Mouse (Mus musculus) CH12.LX (cell line): ENCODE data around the gene Smug1. TPM values are rescaled to one million over a fixed set of nuclear protein-coding genes. Genes with fewer than 3 reads are reported as not detected.

ENCODE experiments used
- DNase-seq: peaks from one replicate; pipeline ENCODE4 v3.0.0-alpha.2; 2013; ENCODE audit errors: extremely low read depth
- H3K27ac ChIP-seq: 2 replicates; pipeline ENCODE4 v1.5.1; 2012; ENCODE audit warnings: low read depth, mild to moderate bottlenecking, control low read depth, moderate library complexity; ENCODE audit not compliant: insufficient read depth
- H3K27me3 ChIP-seq: replicated peaks from 2 replicates; pipeline ENCODE3; 2012; ENCODE audit warnings: inconsistent platforms
- H3K36me3 ChIP-seq, 2 experiments: replicated peaks in 1 of 2; 2 replicates each; pipeline versions ENCODE3 to v1.6.1; 2012; ENCODE audit warnings: inconsistent platforms in 1 of 2, low read length in 1 of 2, mild to moderate bottlenecking in 1 of 2, mixed read lengths in 1 of 2, moderate library complexity in 1 of 2; ENCODE audit not compliant: control insufficient read depth in 1 of 2, insufficient read depth in 1 of 2
- H3K4me1 ChIP-seq, 2 experiments: 2 replicates each; pipeline ENCODE4 v1.6.1; 2012; ENCODE audit warnings: inconsistent platforms in 1 of 2, moderate library complexity in 1 of 2; ENCODE audit not compliant: insufficient read depth in 2 of 2, control insufficient read depth in 1 of 2
- H3K4me2 ChIP-seq: 2 replicates; pipeline ENCODE4 v1.6.1; 2012; ENCODE audit warnings: low read depth, mild to moderate bottlenecking, control low read depth; ENCODE audit not compliant: poor library complexity, insufficient read depth, severe bottlenecking
- H3K4me3 ChIP-seq, 3 experiments: fragments of 150-350 bp in 1 of 3; sonication (generic) in 1 of 3; replicated peaks in 1 of 3; 2 replicates each; pipeline versions ENCODE3 to v1.5.1; 2011 to 2012; ENCODE audit warnings: low read depth in 2 of 3, low read length in 2 of 3, mild to moderate bottlenecking in 2 of 3, moderate library complexity in 2 of 3, control low read depth in 1 of 3, improper control_type of control experiment in 1 of 3, inconsistent platforms in 1 of 3, mixed read lengths in 1 of 3; ENCODE audit not compliant: poor library complexity in 1 of 3
- H3K79me2 ChIP-seq: replicated peaks from 2 replicates; pipeline ENCODE4 v1.6.1; 2012; ENCODE audit warnings: mild to moderate bottlenecking, moderate library complexity; ENCODE audit not compliant: control insufficient read depth, poor library complexity, insufficient read depth, severe bottlenecking; ENCODE audit errors: extremely low read depth
- H3K9ac ChIP-seq: 2 replicates; pipeline ENCODE4 v1.6.1; 2012; ENCODE audit warnings: low read depth, mild to moderate bottlenecking, control low read depth, moderate library complexity; ENCODE audit not compliant: insufficient read depth
- H3K9me3 ChIP-seq: replicated peaks from 2 replicates; pipeline ENCODE3; 2012; ENCODE audit warnings: low read length, inconsistent platforms, mixed read lengths
- BHLHE40 ChIP-seq: IDR thresholded peaks from 2 replicates; pipeline ENCODE4 v1.6.1; 2011; ENCODE audit warnings: mild to moderate bottlenecking, low read depth, low read length, improper control_type of control experiment
- CHD2 ChIP-seq: IDR thresholded peaks from 2 replicates; pipeline ENCODE4 v1.6.1; 2011; ENCODE audit warnings: low read length, improper control_type of control experiment
- CTCF ChIP-seq, 2 experiments: IDR thresholded peaks in 1 of 2; conservative IDR thresholded peaks in 1 of 2; 2 replicates each; pipeline ENCODE4 v1.5.1; 2011 to 2012; ENCODE audit warnings: low read depth in 2 of 2, low read length in 2 of 2, improper control_type of control experiment in 1 of 2, inconsistent platforms in 1 of 2, mild to moderate bottlenecking in 1 of 2, moderate library complexity in 1 of 2
- JUN ChIP-seq: IDR thresholded peaks from 2 replicates; pipeline ENCODE4 v1.6.1; 2011; ENCODE audit warnings: low read depth, mild to moderate bottlenecking, low read length, improper control_type of control experiment, moderate library complexity; ENCODE audit not compliant: insufficient read depth
- KAT2A ChIP-seq: IDR thresholded peaks from 2 replicates; pipeline ENCODE4 v1.6.1; 2012; ENCODE audit warnings: low read length, improper control_type of control experiment, inconsistent platforms; ENCODE audit not compliant: insufficient replicate concordance
- MAX ChIP-seq: IDR thresholded peaks from 2 replicates; pipeline ENCODE4 v1.6.1; 2011; ENCODE audit warnings: low read length, improper control_type of control experiment
- NRF1 ChIP-seq: IDR thresholded peaks from 2 replicates; pipeline ENCODE4 v1.6.1; 2014; ENCODE audit warnings: low read depth, mild to moderate bottlenecking, inconsistent platforms, low read length, improper control_type of control experiment, moderate library complexity
- POLR2A ChIP-seq: IDR thresholded peaks from 2 replicates; pipeline ENCODE4 v1.6.1; 2011; ENCODE audit warnings: low read depth, mild to moderate bottlenecking, improper control_type of control experiment, low read length
- POLR2AphosphoS2 ChIP-seq: IDR thresholded peaks from 2 replicates; pipeline ENCODE4 v1.6.1; 2011; ENCODE audit warnings: low read depth, low read length, improper control_type of control experiment
- RAD21 ChIP-seq: IDR thresholded peaks from 2 replicates; pipeline ENCODE4 v1.6.1; 2011; ENCODE audit warnings: low read depth, mild to moderate bottlenecking, low read length, improper control_type of control experiment, moderate library complexity
- RCOR1 ChIP-seq: conservative IDR thresholded peaks from 2 replicates; pipeline ENCODE4 v1.6.1; 2012; ENCODE audit warnings: low read depth, mild to moderate bottlenecking, inconsistent platforms, low read length, improper control_type of control experiment
- SMC3 ChIP-seq: IDR thresholded peaks from 2 replicates; pipeline ENCODE4 v1.6.1; 2011; ENCODE audit warnings: low read depth, low read length, improper control_type of control experiment
- TBP ChIP-seq: conservative IDR thresholded peaks from 2 replicates; pipeline ENCODE4 v1.6.1; 2011; ENCODE audit warnings: low read depth, low read length, improper control_type of control experiment
- TCF12 ChIP-seq: IDR thresholded peaks from 2 replicates; pipeline ENCODE4 v1.6.1; 2014; ENCODE audit warnings: low read depth, mild to moderate bottlenecking, inconsistent platforms, low read length, improper control_type of control experiment
- USF2 ChIP-seq: conservative IDR thresholded peaks from 2 replicates; pipeline ENCODE4 v1.6.1; 2011; ENCODE audit warnings: low read depth, low read length, improper control_type of control experiment
- ZC3H11A ChIP-seq: IDR thresholded peaks from 2 replicates; pipeline ENCODE4 v1.6.1; 2012; ENCODE audit warnings: low read depth, mild to moderate bottlenecking, inconsistent platforms, low read length, improper control_type of control experiment
- dilution Hi-C: fragments of 300-500 bp; cut with MboI; formaldehyde crosslinking; loops from 2 replicates; pipeline ENCODE4 v1.14.3; 2020; ENCODE audit warnings: low sequenced_read_pairs; ENCODE audit not compliant: extremely low pct_unique_long_range_greater_than_20kb, extremely low pct_ligation_motif_present
- in situ Hi-C: fragments of 300-500 bp; cut with MboI; formaldehyde crosslinking; loops from 3 replicates; pipeline ENCODE4 v1.14.3; 2019; ENCODE audit warnings: low sequenced_read_pairs, low pct_ligation_motif_present, low pct_unique_long_range_greater_than_20kb, mixed read lengths
- polyA plus RNA-seq: library from polyadenylated mRNA; unstranded; fragments of >175 nt; gene quantifications from 2 replicates; pipeline ENCODE4 v1.2.1, GENCODE M21; 2012; ENCODE audit warnings: low read depth; ENCODE audit not compliant: insufficient read length
- total RNA-seq, 2 experiments: library from RNA; depleted of rRNA; stranded (reverse); fragments of 300-350 nt in 1 of 2; fragments of >200 nt in 1 of 2; gene quantifications; 2 replicates each; pipeline ENCODE4 v1.2.3; 2012 to 2014

Gene Smug1
- total and polyA plus RNA-seq, 3 experiments, result 6.1 to 9.8 (median 7.8) TPM

GRCm38 (mm10) chr15:103173251-103173650, 6.4 kb upstream of the Smug1 start:
- no peak for DNase-seq
- in situ Hi-C loops, result loop anchor here (5.0 to 25.0 kb wide), 3 partner anchors 158 to 436 kb away; partner anchors contain the start of gene Hoxc4
- dilution Hi-C loops, result loop anchor here (10.0 kb wide), 1 partner anchor 178 kb away; the partner anchor contains the start of genes Hoxc6 and Hoxc8

GRCm38 (mm10) chr15:103172537-103172936, 5.6 kb upstream of the Smug1 start:
- dilution Hi-C loops, result loop anchor here (10.0 kb wide), 1 partner anchor 178 kb away; the partner anchor contains the start of genes Hoxc6 and Hoxc8
- Histone ChIP-seq H3K9me3 (peaks cover 6% of the 10 kb centered on the region), H3K4me2 (no peak overlapping the region), H3K27me3 (peaks cover 94% of the 10 kb centered on the region), H3K9ac (no peak overlapping the region), H3K4me1 (peaks cover 2 to 28% of the 10 kb centered on the region in 2 experiments), H3K27ac (no peak overlapping the region), H3K36me3 (no peaks in the 10 kb centered on the region), H3K4me3 (no peak overlapping the region), H3K79me2 (no peaks in the 10 kb centered on the region)
- DNase-seq, result peak; percentile 83
- TF ChIP-seq TCF12, result peak; percentile 41; the same call in 1 of the 2 replicates
- peak; percentile 60 for TF ChIP-seq ZC3H11A
- no peak for TF ChIP-seq JUN
- TF ChIP-seq BHLHE40, result peak; percentile 5; the same call in 1 of the 2 replicates
- TF ChIP-seq CTCF (conservative IDR thresholded peaks at IDR 0.05 in 1 of 2, IDR thresholded peaks at IDR 0.05 in 1 of 2; ENCODE audit: low read depth in 2 of 2, low read length in 2 of 2), result peak; percentile 54 to 93
- TF ChIP-seq SMC3, result peak; percentile 98
- peak; percentile 80 for TF ChIP-seq RAD21
- 0 out of 2 replicates have a peak, but pooled peaks have one; percentile 25 for TF ChIP-seq NRF1
- no peak for TF ChIP-seq RCOR1
- in situ Hi-C loops, result loop anchor here (5.0 to 25.0 kb wide), 3 partner anchors 158 to 435 kb away; partner anchors contain the start of gene Hoxc4

More at GRCm38 (mm10) chr15:103173251-103173650, 6.4 kb upstream of the Smug1 start:
- Histone ChIP-seq H3K4me1 (peaks cover 2 to 27% of the 10 kb centered on the region in 2 experiments), H3K27me3 (peaks cover 94% of the 10 kb centered on the region), H3K79me2 (no peaks in the 10 kb centered on the region), H3K9me3 (peaks cover 6% of the 10 kb centered on the region), H3K27ac (no peak overlapping the region)
- no peak for TF ChIP-seq POLR2A
- TF ChIP-seq USF2, result no peak
- TF ChIP-seq KAT2A, result no peak
- no peak for TF ChIP-seq CHD2
- TF ChIP-seq MAX, result no peak
- TF ChIP-seq POLR2AphosphoS2, result no peak
- TF ChIP-seq TBP, result no peak
- TF ChIP-seq, all 38 proteins: peak for 0
- Histone ChIP-seq H3K36me3 (no peaks in the 10 kb centered on the region), H3K4me2 (no peak overlapping the region), H3K9ac (no peak overlapping the region), H3K4me3 (no peak overlapping the region)
